Mouse (Mus musculus): ENCODE results near the gene Trpv6.

DNA sequence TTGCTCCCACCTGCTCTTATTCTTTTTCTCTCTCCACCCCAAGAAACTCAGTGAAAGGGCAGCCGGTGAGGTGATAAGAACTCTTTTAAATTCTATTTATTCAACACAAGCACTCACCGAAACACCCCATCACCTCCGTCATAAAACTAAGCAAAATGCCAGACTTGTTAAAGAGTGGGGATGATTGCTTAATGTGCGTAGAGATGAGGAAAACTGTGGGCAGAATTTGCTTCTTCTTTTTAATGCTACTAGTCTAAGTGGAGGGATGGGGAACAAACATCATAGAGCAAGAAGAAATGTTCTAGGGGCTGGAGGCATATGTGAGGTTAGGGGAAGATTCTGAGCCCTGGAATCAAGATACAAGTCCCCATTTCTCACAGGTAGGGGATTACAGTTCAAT is 6.6 kb upstream of the Trpv6 start:
- TF ChIP-seq CTCF (IDR thresholded peaks at IDR 0.05; ENCODE audit: insufficient read depth, low read depth, low read length) (no peak), POLR2A (IDR thresholded peaks at IDR 0.05; ENCODE audit: insufficient read depth, low read depth, low read length) (no peak)
